Mouse (Mus musculus): ENCODE results near the gene Cypt12. TPM values are rescaled to one million over a fixed set of nuclear protein-coding genes. Genes with fewer than 3 reads are reported as not detected.

The Cypt12 gene
- polyA plus RNA-seq (2014; fragmentation: Illumina TruSeq; extraction: RNeasy Lipid Tissue Mini Kit (QIAGEN cat#74804); ENCODE audit: insufficient read depth, low read depth, low replicate concordance) = not detected

DNA sequence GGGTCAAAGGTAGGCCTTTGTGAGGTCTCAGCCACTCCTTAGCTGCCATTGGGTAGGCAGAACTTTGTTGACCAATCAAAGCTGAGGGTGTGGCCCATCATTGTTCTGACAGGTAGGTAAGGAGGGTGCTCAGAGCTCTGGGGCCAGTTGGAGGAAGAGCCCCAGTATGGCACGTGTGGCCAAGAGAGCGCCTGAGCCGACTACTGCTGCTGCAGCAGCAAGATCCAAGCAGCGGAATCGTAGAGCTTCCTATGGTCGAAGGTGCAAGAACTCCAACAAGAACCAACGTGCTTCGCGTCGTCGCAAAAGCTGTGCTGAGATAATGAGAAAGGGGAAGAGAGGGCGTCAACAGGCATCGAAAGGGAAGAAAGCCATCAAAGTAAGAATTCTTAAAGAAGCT is at the start of gene Cypt12:
Gene Cypt12, plus strand, starts transcription at position 112 of the 400 bp plus-strand sequence.

